Mouse (Mus musculus) C2C12 (cell line): Measurements from ENCODE around the gene Rbfox3.

Experiments used
- CEBPB ChIP-seq: IDR thresholded peaks from one replicate; pipeline ENCODE4 v1.6.1; 2011; ENCODE audit warnings: low read depth, mild to moderate bottlenecking, control low read depth, moderate library complexity
- CTCF ChIP-seq: IDR thresholded peaks from one replicate; pipeline ENCODE4 v1.5.1; 2011; ENCODE audit not compliant: control insufficient read depth, insufficient read depth, insufficient read length
- FOSL1 ChIP-seq: IDR thresholded peaks from one replicate; pipeline ENCODE4 v1.8.0; 2011; ENCODE audit warnings: mild to moderate bottlenecking, low read length; ENCODE audit not compliant: poor library complexity, insufficient read depth, severe bottlenecking
- MAX ChIP-seq: IDR thresholded peaks from one replicate; pipeline ENCODE4 v1.6.1; 2011; ENCODE audit warnings: mild to moderate bottlenecking, control low read depth
- MYOG ChIP-seq: IDR thresholded peaks from one replicate; pipeline ENCODE4 v1.6.1; 2011; ENCODE audit not compliant: control insufficient read depth, insufficient read length; ENCODE audit errors: extremely low read depth
- USF1 ChIP-seq: IDR thresholded peaks from one replicate; pipeline ENCODE4 v1.6.1; 2011; ENCODE audit warnings: low read depth, mild to moderate bottlenecking, control low read depth, moderate library complexity

DNA sequence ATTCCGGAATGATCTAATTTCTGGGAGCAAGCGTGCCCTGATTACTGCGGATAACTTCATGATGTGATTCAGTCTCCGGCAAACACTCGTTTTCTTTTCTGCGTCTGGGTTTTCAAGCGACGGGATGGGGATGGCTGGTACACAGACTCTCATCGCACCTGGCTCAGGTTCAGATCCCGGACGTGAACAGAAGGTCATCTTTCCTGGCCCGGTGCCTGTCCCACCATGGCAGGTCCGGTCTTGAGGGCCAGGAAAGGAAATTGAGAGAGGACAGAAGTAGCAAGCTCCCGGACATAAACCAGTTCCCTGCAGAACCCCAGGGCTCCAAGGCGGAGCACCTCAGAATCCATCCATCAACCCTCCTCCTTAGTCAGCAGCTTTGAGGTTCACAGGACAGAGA, 19.9 kb downstream of the Rbfox3 start:
- no peak for TF ChIP-seq CTCF
- no peak for TF ChIP-seq USF1
- no peak for TF ChIP-seq MYOG
- TF ChIP-seq CEBPB: no peak
- no peak for TF ChIP-seq MAX
- TF ChIP-seq FOSL1: no peak
